Mouse (Mus musculus) intestine, embryonic 16.5 days (tissue): Measurements from ENCODE around the gene Smarce1. TPM values are rescaled to one million over a fixed set of nuclear protein-coding genes. Genes with fewer than 3 reads are reported as not detected.

ENCODE experiments used
- ATAC-seq: fragments of 200-750 bp; cut with Nextera tagmentation; 2 replicates; pipeline ENCODE4 v1.8.0; 2017; ENCODE audit warnings: moderate TSS enrichment, moderate library complexity
- H3K27ac ChIP-seq: fragments of 300-500 bp; sonication (generic); 2 replicates; pipeline ENCODE4 v1.5.1; 2014; ENCODE audit warnings: mild to moderate bottlenecking, low read length
- H3K27me3 ChIP-seq: fragments of 300-500 bp; sonication (generic); replicated peaks from 2 replicates; pipeline ENCODE4 v1.6.1; 2014; ENCODE audit warnings: low read length, control low read depth, mixed read lengths; ENCODE audit not compliant: control insufficient read depth, insufficient read depth
- H3K36me3 ChIP-seq: fragments of 300-500 bp; sonication (generic); 2 replicates; pipeline ENCODE4 v1.6.1; 2014; ENCODE audit warnings: low read length, control low read depth; ENCODE audit not compliant: control insufficient read depth, insufficient read depth
- H3K4me1 ChIP-seq: fragments of 300-500 bp; sonication (generic); 2 replicates; pipeline ENCODE4 v1.6.1; 2014; ENCODE audit warnings: low read length, control low read depth, mixed read lengths; ENCODE audit not compliant: control insufficient read depth, insufficient read depth
- H3K4me2 ChIP-seq: fragments of 300-500 bp; sonication (generic); 2 replicates; pipeline ENCODE4 v1.6.1; 2014; ENCODE audit warnings: low read depth, low read length, control low read depth
- H3K4me3 ChIP-seq: fragments of 300-500 bp; sonication (generic); 2 replicates; pipeline ENCODE4 v1.5.1; 2014; ENCODE audit warnings: mild to moderate bottlenecking, low read length
- H3K9ac ChIP-seq: fragments of 300-500 bp; sonication (generic); 2 replicates; pipeline ENCODE4 v1.6.1; 2014; ENCODE audit warnings: low read depth, low read length
- H3K9me3 ChIP-seq: fragments of 300-500 bp; sonication (generic); 2 replicates; pipeline ENCODE4 v1.6.1; 2016; ENCODE audit warnings: low read length, control low read depth; ENCODE audit not compliant: control insufficient read depth
- WGBS: fragments of 180-500 bp; shearing (Covaris S2); extraction: QIAGEN DNeasy Blood & Tissue Kit; methylation state at CpG from one replicate; pipeline ENCODE4 v1.1.7; 2014; 5-methylcytosine and 5-hydroxymethylcytosine counted together
- polyA plus RNA-seq: library from polyadenylated mRNA; unstranded; fragments of >200 nt; fragmentation: Nextera tagmentation; extraction: Ambion mirVana; gene quantifications from 2 replicates; pipeline ENCODE4 v1.2.1, GENCODE M21; 2015

Smarce1 gene
- polyA plus RNA-seq, 1 experiment from 2014 or later = 159 TPM

GRCm38 (mm10) chr11:99166241-99166640, 64.6 kb downstream of the Smarce1 start:
- ATAC-seq = no peak
- Histone ChIP-seq H3K36me3 (no peaks in the 10 kb centered on the region), H3K4me1 (no peaks in the 10 kb centered on the region), H3K4me2 (no peak overlapping the region), H3K27ac (no peak overlapping the region), H3K27me3 (no peaks in the 10 kb centered on the region), H3K9me3 (no peaks in the 10 kb centered on the region), H3K9ac (no peak overlapping the region), H3K4me3 (no peak overlapping the region)
- WGBS = 94% methylated on average over 7 of the region's 7 CpGs

GRCm38 (mm10) chr11:99165031-99165752, 65.6 kb downstream of the Smarce1 start:
- no peaks in the 10 kb centered on the region for H3K4me1 ChIP-seq
- no peaks in the 10 kb centered on the region for H3K36me3 ChIP-seq
- H3K4me2 ChIP-seq = no peak overlapping the region
- H3K9ac ChIP-seq = no peak overlapping the region
- H3K4me3 ChIP-seq = no peak overlapping the region
- WGBS = 61% methylated on average over 11 of the region's 11 CpGs
- ATAC-seq = no peak
- no peak overlapping the region for H3K27ac ChIP-seq
- H3K27me3 ChIP-seq = no peaks in the 10 kb centered on the region
- H3K9me3 ChIP-seq = no peaks in the 10 kb centered on the region

- no peak overlapping the region for H3K9ac ChIP-seq
Measured at GRCm38 (mm10) chr11:99162972-99163686, 67.7 kb downstream of the Smarce1 start.

GRCm38 (mm10) chr11:99161648-99162047, 69.2 kb downstream of the Smarce1 start:
- H3K4me2 ChIP-seq = no peak overlapping the region
- ATAC-seq = no peak
- H3K27me3 ChIP-seq = no peaks in the 10 kb centered on the region
- no peak overlapping the region for H3K9ac ChIP-seq
- no peaks in the 10 kb centered on the region for H3K9me3 ChIP-seq
- H3K27ac ChIP-seq = no peak overlapping the region
- H3K4me1 ChIP-seq = no peaks in the 10 kb centered on the region
- 41% methylated on average over 5 of the region's 5 CpGs for WGBS
- H3K4me3 ChIP-seq = no peak overlapping the region
- no peaks in the 10 kb centered on the region for H3K36me3 ChIP-seq

More at GRCm38 (mm10) chr11:99162972-99163686, 67.7 kb downstream of the Smarce1 start:
- H3K27me3 ChIP-seq = no peaks in the 10 kb centered on the region
- WGBS = 71% methylated on average over 10 of the region's 10 CpGs
- no peaks in the 10 kb centered on the region for H3K9me3 ChIP-seq
- no peak for ATAC-seq
- no peak overlapping the region for H3K4me3 ChIP-seq
- H3K27ac ChIP-seq = no peak overlapping the region
- H3K4me2 ChIP-seq = no peak overlapping the region
- no peaks in the 10 kb centered on the region for H3K4me1 ChIP-seq
- H3K36me3 ChIP-seq = no peaks in the 10 kb centered on the region

GRCm38 (mm10) chr11:99160228-99160627, 70.6 kb downstream of the Smarce1 start:
- H3K4me3 ChIP-seq = no peak overlapping the region
- no peak overlapping the region for H3K27ac ChIP-seq
- no peak overlapping the region for H3K4me2 ChIP-seq
- H3K9ac ChIP-seq = no peak overlapping the region
- H3K4me1 ChIP-seq = no peaks in the 10 kb centered on the region
- no peak for ATAC-seq
- no peaks in the 10 kb centered on the region for H3K27me3 ChIP-seq
- no peaks in the 10 kb centered on the region for H3K9me3 ChIP-seq
- 80% methylated on average over 6 of the region's 6 CpGs for WGBS
- no peaks in the 10 kb centered on the region for H3K36me3 ChIP-seq

Other genes starting within 250 kb of the Smarce1 start
- 0.17 TPM in 1 of 2 replicates, not detected in the other for gene Gjd3, start 248.0 kb downstream of the Smarce1 start, polyA plus RNA-seq
- gene Top2a, start 206.8 kb downstream of the Smarce1 start, polyA plus RNA-seq = 132 and 149 TPM in 2 replicates
- 345 and 352 TPM in 2 replicates for gene Igfbp4, start 189.8 kb downstream of the Smarce1 start, polyA plus RNA-seq
- gene Tns4, start 141.7 kb downstream of the Smarce1 start, polyA plus RNA-seq = 0.65 and 1.3 TPM in 2 replicates
- gene Ccr7, start 75.9 kb downstream of the Smarce1 start, polyA plus RNA-seq = 0.36 and 0.64 TPM in 2 replicates
- gene Krt222, start 13.1 kb upstream of the Smarce1 start, polyA plus RNA-seq = 0.22 and 0.54 TPM in 2 replicates
- gene Krt24, start 54.2 kb upstream of the Smarce1 start, polyA plus RNA-seq = not detected in 2 replicates
- gene Krt25, start 91.9 kb upstream of the Smarce1 start, polyA plus RNA-seq = 0.06 and 0.17 TPM in 2 replicates
- not detected in 2 replicates for gene Krt26, start 106.9 kb upstream of the Smarce1 start, polyA plus RNA-seq
- not detected in 2 replicates for gene Krt27, start 120.1 kb upstream of the Smarce1 start, polyA plus RNA-seq
- gene Krt28, start 143.9 kb upstream of the Smarce1 start, polyA plus RNA-seq = 0.07 TPM in 1 of 2 replicates, not detected in the other
- gene Krt10, start 158.3 kb upstream of the Smarce1 start, polyA plus RNA-seq = 15.5 and 16.4 TPM in 2 replicates
- gene Krt12, start 191.2 kb upstream of the Smarce1 start, polyA plus RNA-seq = not detected in 2 replicates
- 101 and 110 TPM in 2 replicates for gene Krt20, start 207.1 kb upstream of the Smarce1 start, polyA plus RNA-seq